In genomic region chr13:47358986-47359385, GRCm38 (mm10) we compare ENCODE assay signal across 24 mouse cellular contexts.
A peak's percentile ranks its signal among the peaks of the same experiment; 100 is the strongest.
DNase-seq lines count a peak whose midpoint lies in the region; ATAC-seq and TF ChIP-seq lines count a peak whose summit lies in the region.
"Had no signal": no experiment of that assay in that cellular context is flagged by ENCODE, and none has a peak within 500 bp of the region (broad histone marks: within the 10 kb centered on the region; RNA-seq: fewer than 3 reads in every experiment).

No protein-coding gene starts in this region.

- no peaks in the 10 kb centered on the region for H3K4me1 ChIP-seq in embryonic facial prominence, embryonic 14.5 days (ENCODE audit: control insufficient read depth, insufficient read depth, low read length)
- H3K4me1 ChIP-seq in embryonic facial prominence, embryonic 10.5 days, result 0 out of 2 replicates have a peak, but pooled peaks cover 5% of the 10 kb centered on the region
- H3K4me1 ChIP-seq in forebrain, embryonic 10.5 days, result no peaks in the 10 kb centered on the region

- TF ChIP-seq POLR2A in brain, embryonic 14.5 days (IDR thresholded peaks at IDR 0.05; ENCODE audit: borderline replicate concordance, extremely low read depth, insufficient read depth, insufficient read length, poor library complexity, severe bottlenecking), result no peak

- DNase-seq in embryonic facial prominence, embryonic 14.5 days (ENCODE audit: low spot score), result peak; percentile 62
- no peak for DNase-seq in embryonic facial prominence, embryonic 10.5 days (ENCODE audit: low spot score)
- peak; percentile 36 for DNase-seq in heart, adult 11 months
- no peak for DNase-seq in heart, postnatal 4 days
- DNase-seq in NIH3T3 (ENCODE audit: low read depth), result peak; percentile 9
- peak; percentile 28 for DNase-seq in brain, embryonic 14.5 days (ENCODE audit: low read depth)
- DNase-seq in forebrain, embryonic 10.5 days (ENCODE audit: extremely low spot score, low spot score), result no peak
- DNase-seq in frontal cortex, postnatal 25 days (ENCODE audit: low spot score in 2 of 2), result no peak
- DNase-seq: adrenal gland, adult 2 months; adrenal gland, adult 8-10 months; adrenal gland, postnatal 10 days; adrenal gland, postnatal 14 days; adrenal gland, postnatal 25 days; adrenal gland, postnatal 36 days; B cell, adult 2 months; cerebellum, adult 11 months; cerebellum, adult 11-12 months; cerebellum, adult 18-20 months; cerebellum, adult 2 months had no signal

- H3K27me3 ChIP-seq in embryonic facial prominence, embryonic 14.5 days (replicated peaks; ENCODE audit: control insufficient read depth, insufficient read depth, low read length), result no peaks in the 10 kb centered on the region
- no peaks in the 10 kb centered on the region for H3K27me3 ChIP-seq in embryonic facial prominence, embryonic 10.5 days (replicated peaks; ENCODE audit: low read depth, poor library complexity, severe bottlenecking)
- H3K27me3 ChIP-seq in forebrain, embryonic 10.5 days (ENCODE audit: poor library complexity, severe bottlenecking), result no peaks in the 10 kb centered on the region
- H3K27me3 ChIP-seq: CH12.LX had no signal

- no peak overlapping the region for H3K27ac ChIP-seq in embryonic facial prominence, embryonic 14.5 days (replicated peaks; ENCODE audit: low read depth, low read length)
- H3K27ac ChIP-seq in embryonic facial prominence, embryonic 10.5 days (replicated peaks), result no peak overlapping the region
- no peak overlapping the region for H3K27ac ChIP-seq in forebrain, embryonic 10.5 days

- H3K4me3 ChIP-seq in embryonic facial prominence, embryonic 14.5 days (ENCODE audit: low read depth, low read length), result no peak overlapping the region
- H3K4me3 ChIP-seq in embryonic facial prominence, embryonic 10.5 days, result no peak overlapping the region
- H3K4me3 ChIP-seq in forebrain, embryonic 10.5 days, result no peak overlapping the region

- H3K9me3 ChIP-seq in embryonic facial prominence, embryonic 14.5 days (ENCODE audit: control insufficient read depth, low read length), result no peaks in the 10 kb centered on the region
- no peaks in the 10 kb centered on the region for H3K9me3 ChIP-seq in embryonic facial prominence, embryonic 10.5 days
- no peaks in the 10 kb centered on the region for H3K9me3 ChIP-seq in forebrain, embryonic 10.5 days
- H3K9me3 ChIP-seq: G1E had no signal

- no peak for ATAC-seq in embryonic facial prominence, embryonic 14.5 days (ENCODE audit: low read depth)
- ATAC-seq: activated CD4-positive, CD25-positive, alpha-beta regulatory T cell, adult 4 months; CD4-positive, CD25-positive, alpha-beta regulatory T cell, adult 4 months; Patski had no signal

- H3K9ac ChIP-seq in embryonic facial prominence, embryonic 14.5 days (ENCODE audit: low read depth, low read length), result no peak overlapping the region

- TF ChIP-seq CTCF in brain, embryonic 14.5 days (IDR thresholded peaks at IDR 0.05; ENCODE audit: borderline replicate concordance, extremely low read depth, insufficient read depth, insufficient read length), result no peak

- H3K4me2 ChIP-seq in embryonic facial prominence, embryonic 14.5 days (ENCODE audit: low read depth, low read length), result no peak overlapping the region

- H3K36me3 ChIP-seq in embryonic facial prominence, embryonic 14.5 days (ENCODE audit: control insufficient read depth, insufficient read depth, low read length), result no peaks in the 10 kb centered on the region
- H3K36me3 ChIP-seq in embryonic facial prominence, embryonic 10.5 days (replicated peaks), result no peaks in the 10 kb centered on the region
- no peaks in the 10 kb centered on the region for H3K36me3 ChIP-seq in forebrain, embryonic 10.5 days (replicated peaks)
- H3K36me3 ChIP-seq: G1E had no signal

- 49% methylated on average over 9 of the region's 9 CpGs for WGBS in embryonic facial prominence, embryonic 14.5 days
- 87% methylated on average over 9 of the region's 9 CpGs for WGBS in embryonic facial prominence, embryonic 10.5 days
- 87% methylated on average over 9 of the region's 9 CpGs for whole genome bisulfite sequencing in forebrain, embryonic 10.5 days

Comparison
In these comparisons a context has a peak if more than half of its experiments do, and no peak if none do; other contexts are left out.
1. DNase-seq: peak in embryonic facial prominence, embryonic 14.5 days (single experiment), heart, adult 11 months (single experiment), NIH3T3 (single experiment) and brain, embryonic 14.5 days (single experiment); none in embryonic facial prominence, embryonic 10.5 days (single experiment), heart, postnatal 4 days (single experiment), forebrain, embryonic 10.5 days (single experiment) and frontal cortex, postnatal 25 days (0 of 2).